Mouse (Mus musculus): Measurements from ENCODE around the gene Atad3a. TPM values are rescaled to one million over a fixed set of nuclear protein-coding genes. Genes with fewer than 3 reads are reported as not detected.

Gene Atad3a
- polyA plus RNA-seq, 1 experiment: 23.4 TPM

GRCm38 (mm10) chr4:155727993-155728392 is 32.9 kb downstream of the Atad3a start:
- Histone ChIP-seq H3K27ac (ENCODE audit: control insufficient read depth, insufficient read depth, low read depth, low read length) (no peak overlapping the region), H3K27me3 (ENCODE audit: control insufficient read depth, insufficient read depth, low read length) (no peaks in the 10 kb centered on the region), H3K4me3 (ENCODE audit: control insufficient read depth, low read depth, low read length) (no peak overlapping the region), H3K36me3 (ENCODE audit: control insufficient read depth, insufficient read depth, low read length) (no peaks in the 10 kb centered on the region), H3K4me1 (ENCODE audit: control insufficient read depth, insufficient read depth, low read length) (no peaks in the 10 kb centered on the region)
- TF ChIP-seq POLR2A (IDR thresholded peaks at IDR 0.05; ENCODE audit: control insufficient read depth, low read depth, low read length) (no peak), CTCF (IDR thresholded peaks at IDR 0.05; ENCODE audit: control insufficient read depth, insufficient read depth, insufficient replicate concordance, low read depth, low read length) (no peak)

DNA sequence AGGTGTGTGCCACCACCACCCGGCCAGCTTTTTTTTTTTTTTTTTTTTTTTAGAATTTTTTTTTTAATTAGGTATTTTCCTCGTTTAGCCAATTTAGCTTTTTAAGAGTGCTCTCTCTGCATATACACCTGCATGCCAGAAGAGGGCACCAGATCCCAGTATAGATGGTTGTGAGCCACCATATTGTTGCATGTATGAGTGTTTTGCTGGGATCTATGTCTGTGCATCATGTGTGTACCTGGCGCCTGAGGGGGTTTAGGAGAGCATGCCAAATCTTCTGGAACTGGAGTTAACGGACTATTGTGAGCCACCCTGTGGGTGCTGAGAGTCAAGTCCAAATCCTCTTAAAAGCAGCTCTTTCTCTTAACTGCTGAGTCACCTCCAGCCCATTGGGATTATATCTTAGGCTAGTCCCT is 39.2 kb downstream of the Atad3a start:
- Histone ChIP-seq H3K4me3 (ENCODE audit: control insufficient read depth, low read depth, low read length) (no peak overlapping the region), H3K27ac (ENCODE audit: control insufficient read depth, insufficient read depth, low read depth, low read length) (no peak overlapping the region), H3K4me1 (ENCODE audit: control insufficient read depth, insufficient read depth, low read length) (no peaks in the 10 kb centered on the region), H3K36me3 (ENCODE audit: control insufficient read depth, insufficient read depth, low read length) (no peaks in the 10 kb centered on the region), H3K27me3 (ENCODE audit: control insufficient read depth, insufficient read depth, low read length) (no peaks in the 10 kb centered on the region)
- TF ChIP-seq POLR2A (IDR thresholded peaks at IDR 0.05; ENCODE audit: control insufficient read depth, low read depth, low read length) (no peak), CTCF (IDR thresholded peaks at IDR 0.05; ENCODE audit: control insufficient read depth, insufficient read depth, insufficient replicate concordance, low read depth, low read length) (peak; percentile 5; the same call in 1 of the 2 replicates)

- Histone ChIP-seq H3K27ac (ENCODE audit: control insufficient read depth, insufficient read depth, low read depth, low read length) (peak overlapping the region; percentile 62), H3K27me3 (ENCODE audit: control insufficient read depth, insufficient read depth, low read length) (no peaks in the 10 kb centered on the region), H3K36me3 (ENCODE audit: control insufficient read depth, insufficient read depth, low read length) (no peaks in the 10 kb centered on the region), H3K4me1 (ENCODE audit: control insufficient read depth, insufficient read depth, low read length) (peaks cover 2% of the 10 kb centered on the region; the same call in 1 of the 2 replicates), H3K4me3 (ENCODE audit: control insufficient read depth, low read depth, low read length) (no peak overlapping the region)
- TF ChIP-seq POLR2A (IDR thresholded peaks at IDR 0.05; ENCODE audit: control insufficient read depth, low read depth, low read length): no peak
- TF ChIP-seq CTCF (IDR thresholded peaks at IDR 0.05; ENCODE audit: control insufficient read depth, insufficient read depth, insufficient replicate concordance, low read depth, low read length): no peak
These were observed 50.2 kb downstream of the Atad3a start for GRCm38 (mm10) chr4:155710521-155711252.

GRCm38 (mm10) chr4:155708988-155709387 is 51.9 kb downstream of the Atad3a start:
- no peaks in the 10 kb centered on the region for H3K27me3 ChIP-seq (ENCODE audit: control insufficient read depth, insufficient read depth, low read length)
- no peak overlapping the region for H3K27ac ChIP-seq (ENCODE audit: control insufficient read depth, insufficient read depth, low read depth, low read length)
- no peak overlapping the region for H3K4me3 ChIP-seq (ENCODE audit: control insufficient read depth, low read depth, low read length)

GRCm38 (mm10) chr4:155708582-155708981 is 52.3 kb downstream of the Atad3a start:
- Histone ChIP-seq H3K27ac (ENCODE audit: control insufficient read depth, insufficient read depth, low read depth, low read length) (no peak overlapping the region), H3K4me1 (ENCODE audit: control insufficient read depth, insufficient read depth, low read length) (peaks cover 4% of the 10 kb centered on the region), H3K4me3 (ENCODE audit: control insufficient read depth, low read depth, low read length) (no peak overlapping the region), H3K27me3 (ENCODE audit: control insufficient read depth, insufficient read depth, low read length) (no peaks in the 10 kb centered on the region), H3K36me3 (ENCODE audit: control insufficient read depth, insufficient read depth, low read length) (no peaks in the 10 kb centered on the region)
- TF ChIP-seq CTCF (IDR thresholded peaks at IDR 0.05; ENCODE audit: control insufficient read depth, insufficient read depth, insufficient replicate concordance, low read depth, low read length): no peak
- no peak for TF ChIP-seq POLR2A (IDR thresholded peaks at IDR 0.05; ENCODE audit: control insufficient read depth, low read depth, low read length)

More at GRCm38 (mm10) chr4:155708988-155709387, 51.9 kb downstream of the Atad3a start:
- Histone ChIP-seq H3K36me3 (ENCODE audit: control insufficient read depth, insufficient read depth, low read length) (no peaks in the 10 kb centered on the region), H3K4me1 (ENCODE audit: control insufficient read depth, insufficient read depth, low read length) (peaks cover 4% of the 10 kb centered on the region)
- TF ChIP-seq POLR2A (IDR thresholded peaks at IDR 0.05; ENCODE audit: control insufficient read depth, low read depth, low read length) (no peak), CTCF (IDR thresholded peaks at IDR 0.05; ENCODE audit: control insufficient read depth, insufficient read depth, insufficient replicate concordance, low read depth, low read length) (no peak)

- Histone ChIP-seq H3K27ac (ENCODE audit: control insufficient read depth, insufficient read depth, low read depth, low read length) (peak overlapping the region; percentile 87), H3K27me3 (ENCODE audit: control insufficient read depth, insufficient read depth, low read length) (no peaks in the 10 kb centered on the region), H3K36me3 (ENCODE audit: control insufficient read depth, insufficient read depth, low read length) (no peaks in the 10 kb centered on the region), H3K4me1 (ENCODE audit: control insufficient read depth, insufficient read depth, low read length) (peaks cover 4% of the 10 kb centered on the region), H3K4me3 (ENCODE audit: control insufficient read depth, low read depth, low read length) (peak overlapping the region; percentile 88)
- TF ChIP-seq POLR2A (IDR thresholded peaks at IDR 0.05; ENCODE audit: control insufficient read depth, low read depth, low read length) (no peak), CTCF (IDR thresholded peaks at IDR 0.05; ENCODE audit: control insufficient read depth, insufficient read depth, insufficient replicate concordance, low read depth, low read length) (no peak)
These were observed 55.3 kb downstream of the Atad3a start for GRCm38 (mm10) chr4:155705592-155705929.

- no peaks in the 10 kb centered on the region for H3K36me3 ChIP-seq (ENCODE audit: control insufficient read depth, insufficient read depth, low read length)
- H3K4me3 ChIP-seq (ENCODE audit: control insufficient read depth, low read depth, low read length): peak within 1 kb of the TSS; percentile 88
- H3K27me3 ChIP-seq (ENCODE audit: control insufficient read depth, insufficient read depth, low read length): no peaks in the 10 kb centered on the region
- peaks cover 4% of the 10 kb centered on the region for H3K4me1 ChIP-seq (ENCODE audit: control insufficient read depth, insufficient read depth, low read length)
- peak; percentile 89 for TF ChIP-seq POLR2A (IDR thresholded peaks at IDR 0.05; ENCODE audit: control insufficient read depth, low read depth, low read length)
- no peak; the same call in 1 of the 2 replicates for TF ChIP-seq CTCF (IDR thresholded peaks at IDR 0.05; ENCODE audit: control insufficient read depth, insufficient read depth, insufficient replicate concordance, low read depth, low read length)
- peak within 1 kb of the TSS; percentile 95 for H3K27ac ChIP-seq (ENCODE audit: control insufficient read depth, insufficient read depth, low read depth, low read length)
These were observed 55.9 kb downstream of the Atad3a start, which contains the start of gene Ssu72 for GRCm38 (mm10) chr4:155704721-155705591. TSS of gene Ssu72 (plus strand) at chr4:155704800.

All from testis, adult 2 months (tissue).